Mouse (Mus musculus): ENCODE measurements around the gene Cyb5r4.

- no peak for TF ChIP-seq CTCF (IDR thresholded peaks at IDR 0.05; ENCODE audit: low read depth)
- no peak for TF ChIP-seq EP300 (optimal IDR thresholded peaks at IDR 0.05)
Observed at GRCm38 (mm10) chr9:86986703-86987296, 35.0 kb upstream of the Cyb5r4 start.
